Mouse (Mus musculus): ENCODE measurements around the gene Sec14l1.
A peak's percentile ranks its signal among the peaks of the same experiment; 100 is the strongest.

The Sec14l1 gene

DNA sequence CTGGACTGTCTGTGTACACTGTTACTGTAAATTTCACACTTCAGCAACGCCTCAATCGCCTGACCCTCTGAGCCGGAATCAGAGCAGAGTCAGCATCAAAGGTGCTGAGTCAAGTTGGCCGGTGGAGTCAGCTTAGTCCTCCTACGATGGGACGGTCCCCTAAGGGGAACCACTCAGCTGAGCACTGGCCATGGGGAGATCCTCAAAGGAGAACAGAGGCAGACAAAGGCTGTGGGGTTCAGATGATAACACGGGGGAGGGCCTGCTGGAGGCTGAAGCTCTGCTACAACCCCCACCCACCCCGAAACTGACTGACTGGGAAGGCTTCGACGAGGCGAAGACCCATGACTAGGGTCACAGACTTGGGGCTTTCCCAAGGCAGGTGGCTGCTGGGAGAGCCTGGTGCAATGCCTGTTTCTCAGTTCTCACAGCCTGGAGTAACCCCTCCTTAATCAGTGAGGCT lies 79.5 kb downstream of the Sec14l1 start:
- no peak for DNase-seq

DNA sequence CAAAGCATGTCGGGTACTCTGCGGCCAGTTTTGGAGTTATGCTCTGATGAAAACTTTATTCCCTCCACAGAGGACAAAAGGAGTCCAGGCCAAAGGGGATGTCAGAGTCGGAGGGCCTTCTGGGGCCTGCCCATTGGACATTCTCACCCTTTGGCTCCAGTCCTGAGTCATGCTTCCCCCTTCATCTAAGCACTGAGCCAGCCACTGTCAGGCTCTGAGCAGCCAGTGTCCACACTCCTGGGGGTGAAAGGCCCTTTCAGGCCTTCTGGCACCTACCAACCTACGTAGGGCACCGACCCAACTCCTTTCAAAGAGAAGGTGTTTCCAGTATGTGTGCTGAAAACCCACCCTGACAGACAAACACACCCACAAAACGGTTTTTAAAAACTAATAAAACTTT lies 80.6 kb downstream of the Sec14l1 start:
- DNase-seq: no peak

DNA sequence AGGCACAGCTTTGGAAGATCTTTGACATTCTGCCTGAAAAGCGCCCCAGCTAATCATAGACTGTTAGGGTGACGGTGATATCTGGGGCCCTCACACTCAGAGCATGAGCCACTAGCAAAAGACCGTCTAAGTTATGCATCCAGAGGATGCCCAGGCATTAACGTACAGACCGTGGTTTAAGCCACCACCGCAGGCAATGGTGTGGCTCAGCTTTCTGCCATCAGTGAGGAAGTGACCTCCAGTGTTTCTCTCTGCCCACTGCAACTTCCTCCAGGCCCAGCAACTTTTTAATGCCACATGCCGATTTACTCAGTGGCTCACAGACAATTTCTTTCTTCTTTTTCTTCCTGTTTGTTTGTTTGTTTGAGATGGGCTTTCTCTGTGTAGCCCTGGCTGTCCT lies 81.7 kb downstream of the Sec14l1 start:
- DNase-seq: no peak

DNA sequence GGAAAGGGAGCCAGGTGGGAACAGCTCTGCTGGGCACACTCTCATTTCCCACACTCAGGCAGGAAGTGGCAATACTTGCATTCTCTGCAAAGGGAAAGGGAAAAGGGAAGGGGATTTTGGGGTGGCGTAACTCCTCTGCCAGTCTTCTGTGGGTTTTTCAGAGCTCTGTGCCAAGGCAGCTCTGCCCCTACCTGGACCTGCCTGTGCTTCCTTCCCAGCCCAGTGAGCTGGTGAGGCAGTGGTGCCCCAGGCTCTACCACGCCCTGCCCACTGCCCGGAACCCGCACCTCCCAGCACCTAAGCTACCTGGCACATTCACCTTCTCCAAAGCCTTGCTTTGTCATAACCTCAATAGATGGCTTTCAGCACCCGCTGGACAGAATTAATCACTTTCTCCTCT lies 83.2 kb downstream of the Sec14l1 start:
- DNase-seq: no peak

DNA sequence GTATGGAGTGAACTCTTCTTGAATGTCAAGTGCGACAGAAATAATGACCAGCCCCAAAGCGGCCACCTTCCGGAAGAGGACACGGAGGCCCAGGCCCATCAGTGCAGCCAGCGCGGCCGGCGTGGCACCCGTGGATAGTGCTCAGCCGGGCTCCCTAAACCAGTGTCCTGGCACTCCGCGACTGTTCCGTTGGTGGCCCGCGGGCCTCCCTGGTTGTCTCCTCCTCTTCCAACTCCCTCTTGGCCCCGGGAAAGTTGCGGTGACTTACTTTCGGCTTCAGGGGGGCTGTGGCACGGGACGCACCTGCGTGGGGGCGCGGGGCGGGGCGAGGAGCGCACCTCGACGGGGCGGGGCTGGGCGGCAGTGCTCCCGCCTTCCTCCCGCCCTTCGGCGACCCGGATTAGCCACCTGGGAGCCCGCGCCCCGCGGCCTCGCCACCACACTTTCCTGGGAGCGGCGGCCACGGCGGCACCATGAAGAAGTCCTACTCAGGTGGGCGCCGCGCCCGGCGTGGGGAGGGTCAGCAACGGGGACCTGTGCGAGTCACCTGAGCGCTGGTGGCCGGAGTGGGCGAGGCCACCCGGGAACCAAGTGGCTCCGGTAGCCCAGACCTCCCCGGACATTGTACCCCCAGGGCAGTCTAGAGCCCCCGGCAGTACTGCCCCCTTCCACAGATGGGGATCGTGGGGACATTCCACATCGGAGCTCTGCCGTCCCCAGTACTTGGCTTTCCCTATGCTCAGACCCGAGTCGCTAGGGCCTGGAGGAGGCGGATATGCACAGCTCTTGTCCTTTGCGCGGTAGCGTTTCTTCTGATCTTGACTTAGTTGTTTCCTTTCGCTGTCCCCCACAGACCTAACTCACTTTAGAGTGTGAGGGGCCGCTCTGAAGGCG lies 84.6 kb downstream of the Sec14l1 start, which contains the start of gene Sept9:
TSS of gene Sept9 (plus strand) at position 380 of the 894 bp plus-strand sequence.
- peak; percentile 58 for DNase-seq

DNA sequence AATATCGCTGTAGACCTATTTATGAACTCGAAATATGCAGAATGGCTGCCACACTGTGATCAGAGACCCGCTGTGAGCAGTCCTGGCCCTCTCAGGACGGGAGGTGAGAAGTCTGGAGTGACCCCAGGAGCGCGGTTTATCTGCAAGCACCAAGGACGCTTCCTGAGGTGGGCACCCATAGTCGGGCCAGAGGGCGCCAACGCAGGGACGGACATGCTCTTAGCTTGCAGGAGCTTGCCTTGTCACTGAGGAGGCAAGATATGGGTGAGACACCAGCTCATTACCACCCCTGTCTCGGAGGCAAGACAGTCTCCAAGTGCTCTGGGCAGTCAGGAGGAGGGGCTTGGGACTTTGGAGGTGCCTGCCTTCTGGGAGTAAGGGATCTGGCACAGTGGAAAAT lies 86.9 kb downstream of the Sec14l1 start:
- no peak for DNase-seq

DNA sequence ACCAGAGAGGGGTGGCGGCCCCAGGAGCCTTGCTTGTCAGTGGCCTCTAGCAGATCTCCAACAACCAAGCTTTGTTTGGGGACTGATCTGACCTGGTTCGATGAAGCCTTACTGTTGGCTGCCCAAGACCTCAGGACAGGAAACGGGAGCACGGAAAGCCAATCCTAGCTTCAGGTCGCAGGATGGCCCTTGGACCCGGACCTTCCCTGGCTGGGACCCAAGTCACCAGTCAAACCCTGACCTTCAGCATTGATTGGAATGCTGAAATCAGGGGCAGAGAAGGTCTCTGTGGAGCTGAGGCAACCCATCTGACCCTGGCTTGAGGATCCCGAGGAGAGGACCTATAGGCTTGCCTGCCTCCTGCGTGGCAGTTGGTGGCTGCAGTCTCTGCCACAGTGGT lies 89.6 kb downstream of the Sec14l1 start:
- no peak for DNase-seq

DNA sequence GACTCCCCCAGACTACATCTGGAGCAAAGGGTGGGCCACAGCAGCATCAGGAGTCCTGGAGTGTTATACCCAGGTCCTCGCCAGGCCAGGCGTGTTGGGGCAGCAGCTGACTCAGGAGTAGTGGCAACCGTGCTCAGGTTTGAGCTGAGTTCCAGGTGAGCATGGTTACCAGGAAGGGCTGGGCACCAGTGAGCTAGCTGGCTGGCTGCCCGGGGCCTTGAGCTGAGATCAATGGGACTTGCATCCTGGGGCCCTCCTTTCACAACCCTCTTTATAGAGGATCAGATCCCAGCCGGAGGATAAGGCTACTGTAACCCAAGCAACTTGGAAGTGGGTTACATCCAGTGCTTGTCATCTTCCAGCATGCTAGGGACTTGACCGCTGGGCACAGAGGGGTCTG lies 90.1 kb downstream of the Sec14l1 start:
- DNase-seq: peak; percentile 56

DNA sequence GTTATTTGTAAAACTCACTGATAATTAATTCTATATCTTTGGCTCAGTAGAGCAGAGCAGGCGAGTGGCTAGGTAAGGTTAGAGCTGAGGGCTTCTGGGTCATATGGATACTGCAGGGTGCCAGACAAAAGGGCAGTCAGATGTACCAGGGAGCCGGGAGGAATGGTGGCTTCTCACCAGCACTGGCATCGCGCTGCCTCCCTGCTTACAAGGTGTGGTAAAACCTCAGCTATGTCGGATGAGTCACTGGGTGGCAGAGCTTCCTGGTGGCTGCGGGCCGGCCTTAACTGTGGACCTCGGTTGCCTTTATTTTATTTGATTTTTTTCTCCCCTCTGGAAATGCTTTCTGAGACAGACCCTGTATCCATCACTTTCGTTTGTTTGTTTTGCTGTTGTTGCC lies 90.5 kb downstream of the Sec14l1 start:
- DNase-seq: no peak

DNA sequence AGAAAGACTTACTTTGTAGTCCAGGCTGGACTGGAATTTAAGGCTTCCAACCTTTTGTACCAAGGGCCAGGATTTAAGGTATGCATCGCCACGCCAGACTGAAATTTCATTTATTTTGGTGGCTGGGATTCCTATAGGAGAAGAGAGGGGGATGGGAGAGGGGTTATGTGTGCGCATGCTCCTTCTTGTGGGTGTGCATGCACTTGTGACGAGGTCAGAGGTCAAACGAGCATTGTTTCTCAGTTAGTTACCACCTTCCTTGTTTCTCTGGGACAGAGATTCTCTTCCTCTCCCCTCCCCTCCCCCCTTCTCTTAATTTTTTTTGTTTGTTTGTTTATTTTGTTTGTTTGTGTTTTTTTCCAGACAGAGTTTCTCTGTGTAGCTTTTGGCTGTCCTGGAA lies 92.5 kb downstream of the Sec14l1 start:
- DNase-seq: no peak

DNA sequence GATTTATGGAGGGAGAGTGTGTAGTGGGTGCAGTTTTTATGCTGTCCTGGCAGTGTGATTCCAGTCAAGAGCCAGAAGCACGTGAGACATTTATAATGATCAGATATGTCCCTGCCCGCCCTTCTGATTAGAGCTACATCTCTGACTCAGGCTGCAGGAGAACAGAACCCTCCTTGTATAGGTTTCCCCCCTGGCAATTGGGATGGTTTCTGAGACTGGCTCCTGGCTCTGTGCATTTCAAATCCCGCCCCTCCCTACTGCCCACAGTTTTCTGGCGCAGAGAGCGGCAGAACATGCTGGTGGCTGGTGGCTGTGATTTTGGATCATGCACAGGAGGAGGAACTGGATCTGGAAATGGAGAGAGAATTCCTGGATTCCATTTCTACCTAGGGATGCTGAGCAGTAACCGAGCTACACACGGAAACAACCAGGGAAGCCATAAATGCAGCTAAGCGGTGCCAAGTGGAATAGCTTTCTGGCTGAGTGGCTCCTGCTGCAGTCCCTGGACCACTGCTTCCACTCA lies 93.2 kb downstream of the Sec14l1 start:
- DNase-seq: no peak
